Mouse (Mus musculus) stomach, postnatal 0 days (tissue): ENCODE measurements around the gene Slc28a3. TPM values are rescaled to one million over a fixed set of nuclear protein-coding genes. Genes with fewer than 3 reads are reported as not detected.

ENCODE experiments used
- ATAC-seq: fragments of 200-750 bp; cut with Nextera tagmentation; 2 replicates; pipeline ENCODE4 v1.8.0; 2017; ENCODE audit not compliant: low FRiP score, low TSS enrichment
- DNase-seq: peaks from one replicate; pipeline ENCODE4 v3.0.0-alpha.2; 2016; ENCODE audit warnings: low spot score
- H3K27ac ChIP-seq: fragments of 300-500 bp; sonication (generic); replicated peaks from 2 replicates; pipeline ENCODE4 v1.5.1; 2014; ENCODE audit warnings: mild to moderate bottlenecking, control low read depth
- H3K27me3 ChIP-seq: fragments of 300-500 bp; sonication (generic); 2 replicates; pipeline ENCODE4 v1.6.1; 2014; ENCODE audit warnings: low read length; ENCODE audit not compliant: control insufficient read depth, insufficient read depth
- H3K36me3 ChIP-seq: fragments of 300-500 bp; sonication (generic); 2 replicates; pipeline ENCODE4 v1.6.1; 2014; ENCODE audit warnings: low read length, mixed read lengths; ENCODE audit not compliant: control insufficient read depth, insufficient read depth
- H3K4me1 ChIP-seq: fragments of 300-500 bp; sonication (generic); replicated peaks from 2 replicates; pipeline ENCODE4 v1.6.1; 2014; ENCODE audit warnings: antibody characterized with exemption; ENCODE audit not compliant: control insufficient read depth, insufficient read depth
- H3K4me2 ChIP-seq: fragments of 300-500 bp; sonication (generic); replicated peaks from 2 replicates; pipeline ENCODE4 v1.6.1; 2014; ENCODE audit warnings: low read depth, mild to moderate bottlenecking, control low read depth, moderate library complexity
- H3K4me3 ChIP-seq: fragments of 300-500 bp; sonication (generic); 2 replicates; pipeline ENCODE4 v1.5.1; 2014; ENCODE audit warnings: low read depth, low read length, control low read depth
- H3K9ac ChIP-seq: fragments of 300-500 bp; sonication (generic); 2 replicates; pipeline ENCODE4 v1.6.1; 2014; ENCODE audit warnings: mild to moderate bottlenecking, low read length, control low read depth, mixed read lengths
- H3K9me3 ChIP-seq: fragments of 300-500 bp; sonication (generic); 2 replicates; pipeline ENCODE4 v1.6.1; 2016; ENCODE audit warnings: low read length; ENCODE audit not compliant: control insufficient read depth
- CTCF ChIP-seq: IDR thresholded peaks from 2 replicates; pipeline ENCODE4 v1.5.1; 2016; ENCODE audit warnings: antibody characterized with exemption, low read depth, mild to moderate bottlenecking, moderate library complexity
- EP300 ChIP-seq: optimal IDR thresholded peaks from 2 replicates; pipeline ENCODE3; 2016; ENCODE audit warnings: antibody characterized with exemption
- WGBS: fragments of 180-500 bp; shearing (Covaris S2); extraction: QIAGEN DNeasy Blood & Tissue Kit; methylation state at CpG from one replicate; pipeline ENCODE4 v1.1.7; 2014; 5-methylcytosine and 5-hydroxymethylcytosine counted together
- polyA plus RNA-seq: library from polyadenylated mRNA; unstranded; fragments of >200 nt; fragmentation: Nextera tagmentation; extraction: Ambion mirVana; gene quantifications from 2 replicates; pipeline ENCODE4 v1.2.1, GENCODE M21; 2015

The Slc28a3 gene
- polyA plus RNA-seq, 1 experiment from 2014 or later = 6.9 TPM

DNA sequence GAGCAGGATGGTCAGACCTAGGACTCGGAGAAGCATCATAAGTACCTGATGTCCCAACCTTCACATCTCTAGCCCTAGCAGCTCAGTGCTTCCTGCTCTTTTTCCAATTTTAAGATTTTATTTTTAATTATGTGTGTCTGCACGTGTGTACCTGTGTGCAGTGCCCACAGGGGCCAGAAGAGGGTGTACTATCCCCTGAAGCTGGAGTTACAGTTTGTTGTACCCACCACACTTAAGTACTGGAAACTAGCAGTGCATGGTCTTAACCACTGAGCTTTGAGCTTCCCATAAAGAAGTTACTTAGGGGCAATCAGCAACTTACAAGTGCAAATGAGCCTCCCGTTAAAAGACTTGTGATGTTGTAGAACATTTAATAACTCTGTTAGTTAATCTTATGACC, 86.1 kb downstream of the Slc28a3 start:
- no peak for TF ChIP-seq EP300
- TF ChIP-seq CTCF = peak; percentile 16; the same call in 1 of the 2 replicates
- H3K9ac ChIP-seq = no peak overlapping the region
- no peaks in the 10 kb centered on the region for H3K36me3 ChIP-seq
- WGBS = 87% methylated on average over 3 of the region's 3 CpGs
- H3K4me1 ChIP-seq = no peaks in the 10 kb centered on the region; the same call in 1 of the 2 replicates
- ATAC-seq (no peak), DNase-seq (no peak)
- no peak overlapping the region for H3K4me2 ChIP-seq
- H3K9me3 ChIP-seq = no peaks in the 10 kb centered on the region
- no peaks in the 10 kb centered on the region for H3K27me3 ChIP-seq
- H3K4me3 ChIP-seq = no peak overlapping the region
- no peak overlapping the region for H3K27ac ChIP-seq

DNA sequence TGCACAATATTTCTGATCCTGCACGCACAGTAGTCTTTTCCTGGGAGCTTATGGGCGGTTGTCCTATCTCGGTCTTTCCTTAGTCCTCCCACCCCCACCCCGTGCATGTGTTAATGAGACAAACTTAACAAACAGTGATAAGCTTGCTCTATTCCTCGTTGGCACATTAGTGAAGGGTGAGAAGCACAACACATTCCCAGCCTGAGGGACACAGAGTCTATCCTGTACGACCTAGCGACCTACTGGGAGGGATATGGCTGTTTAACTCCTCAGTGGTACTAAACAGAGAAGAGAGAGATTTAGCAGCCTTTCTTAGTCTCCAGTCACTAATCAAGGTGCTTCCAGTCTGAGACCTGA, 86.9 kb downstream of the Slc28a3 start:
- H3K9me3 ChIP-seq = no peaks in the 10 kb centered on the region
- no peaks in the 10 kb centered on the region; the same call in 1 of the 2 replicates for H3K4me1 ChIP-seq
- H3K4me2 ChIP-seq = no peak overlapping the region
- no peak for DNase-seq
- no peak overlapping the region for H3K4me3 ChIP-seq
- no peaks in the 10 kb centered on the region for H3K27me3 ChIP-seq
- no peak for ATAC-seq
- H3K9ac ChIP-seq = no peak overlapping the region
- TF ChIP-seq CTCF = no peak
- no peak for TF ChIP-seq EP300
- 41% methylated on average over 7 of the region's 7 CpGs for WGBS
- no peaks in the 10 kb centered on the region for H3K36me3 ChIP-seq
- no peak overlapping the region for H3K27ac ChIP-seq

DNA sequence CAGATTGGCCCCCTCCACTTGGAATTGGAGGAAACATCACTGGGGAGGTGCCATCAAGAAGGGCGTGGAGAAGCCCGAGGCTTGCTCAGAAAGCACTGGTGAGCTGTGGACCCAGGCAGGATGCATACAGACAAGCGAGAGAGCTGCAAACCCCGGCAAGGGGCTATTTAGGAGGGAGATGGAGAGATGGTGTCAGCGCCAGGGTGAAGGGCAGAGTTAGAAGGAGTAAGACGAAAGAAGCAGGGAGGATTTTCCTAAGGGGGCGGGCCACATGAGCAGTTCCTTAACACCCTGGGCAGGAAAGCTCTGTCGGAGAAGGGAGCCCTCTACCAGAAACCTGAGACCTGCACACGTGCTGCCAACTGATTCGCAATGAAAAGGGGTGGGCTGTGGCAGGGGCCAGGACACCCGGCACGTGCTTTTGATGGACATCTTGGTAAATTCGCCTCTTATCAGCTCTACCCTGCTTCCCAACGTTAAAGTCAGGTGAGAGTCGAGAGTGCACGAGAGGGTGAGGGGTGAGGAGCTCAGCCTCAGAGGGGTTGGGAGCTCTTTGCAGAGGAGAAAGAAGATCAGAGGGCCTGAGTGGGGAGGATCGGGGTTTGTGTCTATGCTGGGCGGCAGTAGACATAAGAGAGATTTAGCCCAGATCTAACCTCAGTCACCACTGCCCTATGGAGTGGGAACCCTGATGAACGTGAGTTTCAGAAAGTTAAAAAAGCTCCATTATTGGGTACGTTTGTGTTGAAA, 87.5 kb downstream of the Slc28a3 start:
- peak overlapping the region; percentile 10; the same call in 1 of the 2 replicates for H3K4me3 ChIP-seq
- no peak overlapping the region for H3K9ac ChIP-seq
- peak overlapping the region; percentile 27; the same call in 1 of the 2 replicates for H3K4me2 ChIP-seq
- ATAC-seq (peak; percentile 54; the same call in 1 of the 2 replicates), DNase-seq (peak; percentile 32)
- H3K36me3 ChIP-seq = no peaks in the 10 kb centered on the region
- no peaks in the 10 kb centered on the region for H3K27me3 ChIP-seq
- H3K4me1 ChIP-seq = no peaks in the 10 kb centered on the region; the same call in 1 of the 2 replicates
- WGBS = 7% methylated on average over 20 of the region's 20 CpGs
- no peak overlapping the region for H3K27ac ChIP-seq
- no peak for TF ChIP-seq EP300
- no peak for TF ChIP-seq CTCF
- no peaks in the 10 kb centered on the region for H3K9me3 ChIP-seq

DNA sequence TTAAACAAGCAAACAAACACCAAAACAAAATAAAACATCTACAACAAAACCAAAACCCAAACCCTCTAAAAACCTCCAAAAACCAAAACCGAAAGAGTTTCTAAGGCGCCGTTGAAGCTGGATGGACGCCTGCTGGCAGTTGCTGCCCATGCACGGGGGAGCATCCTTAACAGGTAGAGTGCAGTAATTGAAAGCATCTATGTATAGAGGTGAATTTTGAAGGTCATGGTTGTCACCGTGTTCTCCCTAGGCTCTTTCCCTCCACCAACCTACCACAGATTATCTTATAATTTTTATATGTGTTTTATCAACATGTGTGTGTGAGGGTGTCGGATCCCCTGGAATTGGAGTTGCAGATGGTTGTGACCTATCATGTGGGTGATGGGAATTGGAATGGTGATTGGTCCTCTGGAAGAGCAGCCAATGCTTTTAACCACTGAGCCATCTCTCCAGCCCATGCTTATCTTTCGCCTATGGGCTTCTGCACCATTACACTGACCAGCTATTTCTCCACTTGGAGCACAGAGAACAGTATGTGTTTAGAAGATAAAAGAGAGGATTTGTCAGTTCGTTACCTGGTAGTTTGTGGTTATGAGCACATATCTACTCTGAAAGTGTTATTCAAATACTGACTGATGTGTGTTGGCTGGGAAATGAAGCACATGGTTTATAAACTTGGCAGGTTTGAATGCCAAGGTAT, 89.2 kb downstream of the Slc28a3 start:
- no peaks in the 10 kb centered on the region for H3K27me3 ChIP-seq
- H3K4me3 ChIP-seq = no peak overlapping the region
- H3K36me3 ChIP-seq = no peaks in the 10 kb centered on the region
- TF ChIP-seq EP300 (no peak), CTCF (no peak)
- ATAC-seq = no peak
- no peaks in the 10 kb centered on the region; the same call in 1 of the 2 replicates for H3K4me1 ChIP-seq
- no peak overlapping the region for H3K27ac ChIP-seq
- DNase-seq = no peak
- 85% methylated on average over 9 of the region's 9 CpGs for WGBS
- H3K4me2 ChIP-seq = no peak overlapping the region
- H3K9me3 ChIP-seq = no peaks in the 10 kb centered on the region
- H3K9ac ChIP-seq = no peak overlapping the region

DNA sequence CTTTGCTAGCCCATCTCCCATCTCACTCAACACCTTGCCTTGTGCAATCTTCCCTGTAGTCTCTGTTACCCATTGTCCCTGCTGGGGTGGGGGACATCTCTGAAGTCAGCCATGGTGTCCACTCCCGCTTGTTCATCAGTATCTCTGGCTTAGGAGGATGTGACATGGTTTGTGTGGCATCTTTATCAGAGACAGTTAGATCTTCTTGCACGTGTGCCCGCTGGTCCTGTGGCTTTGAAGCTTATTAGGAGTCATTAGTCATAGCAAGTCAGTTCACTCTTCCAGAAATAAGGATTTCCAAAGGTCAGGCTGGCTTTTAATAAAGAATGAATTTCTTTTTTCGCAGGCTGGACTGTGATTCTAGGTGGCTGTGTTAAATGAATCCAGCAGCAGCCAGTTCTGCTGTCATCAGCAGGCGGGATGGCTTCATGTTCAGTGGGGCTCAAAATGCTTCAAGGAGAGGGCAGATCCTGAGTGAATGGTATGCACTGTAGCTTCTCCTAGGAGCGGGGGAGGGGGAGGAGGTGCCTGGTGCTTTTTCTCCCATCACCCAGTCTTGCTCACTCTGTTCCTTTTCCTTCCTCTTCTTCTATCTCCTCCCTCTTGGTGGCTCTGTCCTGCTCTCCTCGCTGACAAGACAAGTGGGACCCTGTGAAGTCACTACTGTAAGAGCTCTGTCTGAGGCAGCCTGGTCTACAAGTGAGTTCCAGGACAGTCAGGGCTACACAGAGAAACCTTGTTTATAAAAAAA, 89.9 kb downstream of the Slc28a3 start:
- Histone ChIP-seq H3K4me3 (no peak overlapping the region), H3K9ac (no peak overlapping the region), H3K4me1 (no peaks in the 10 kb centered on the region; the same call in 1 of the 2 replicates), H3K27me3 (no peaks in the 10 kb centered on the region), H3K27ac (no peak overlapping the region), H3K9me3 (no peaks in the 10 kb centered on the region), H3K36me3 (no peaks in the 10 kb centered on the region), H3K4me2 (no peak overlapping the region)
- DNase-seq = no peak
- WGBS = 60% methylated on average over 7 of the region's 7 CpGs
- TF ChIP-seq EP300 = no peak
- TF ChIP-seq CTCF = no peak
- ATAC-seq = no peak
